Mouse (Mus musculus) adrenal gland, adult 18-20 months (tissue): ENCODE results near the gene Tpgs1. TPM values are rescaled to one million over a fixed set of nuclear protein-coding genes. Genes with fewer than 3 reads are reported as not detected.
A peak's percentile ranks its signal among the peaks of the same experiment; 100 is the strongest.
"Not testable (repeated sequence)": the region's sequence is repeated elsewhere in the genome, so short reads cannot be mapped to it uniquely, and the experiment has no call there.

ENCODE experiments used
- DNase-seq, 2 experiments: peaks; one replicate each; pipeline ENCODE4 v3.0.0; 2021 to 2022; ENCODE audit warnings: low spot score in 2 of 2
- total RNA-seq, 2 experiments: library from RNA; stranded (reverse); gene quantifications; 1 replicate in 1 of 2; 2 replicates in 1 of 2; pipeline ENCODE4 v1.2.3; 2021

The Tpgs1 gene
- total RNA-seq, 2 experiments from 2014 or later = 29.6 to 34.4 TPM

DNA sequence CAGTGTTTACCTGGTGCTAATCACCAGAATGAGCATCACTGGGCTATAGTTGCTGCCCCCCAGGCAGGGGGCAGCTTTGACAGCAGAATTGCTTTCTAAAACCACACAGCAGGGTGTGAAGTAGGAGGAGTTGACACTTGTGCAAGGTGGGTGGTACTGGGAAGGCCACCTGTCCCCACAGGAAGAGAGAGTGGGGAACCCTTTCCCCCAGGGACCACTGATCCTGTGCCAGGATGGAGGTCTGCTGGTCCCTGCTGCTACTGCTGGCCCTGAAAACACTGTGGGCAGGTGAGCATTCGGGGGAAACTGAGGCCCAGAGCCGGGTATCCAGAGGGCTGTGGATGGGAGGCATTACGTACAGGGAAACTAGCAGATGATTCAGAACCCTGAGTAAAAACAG, 20.0 kb downstream of the Tpgs1 start:
- DNase-seq = no peak

DNA sequence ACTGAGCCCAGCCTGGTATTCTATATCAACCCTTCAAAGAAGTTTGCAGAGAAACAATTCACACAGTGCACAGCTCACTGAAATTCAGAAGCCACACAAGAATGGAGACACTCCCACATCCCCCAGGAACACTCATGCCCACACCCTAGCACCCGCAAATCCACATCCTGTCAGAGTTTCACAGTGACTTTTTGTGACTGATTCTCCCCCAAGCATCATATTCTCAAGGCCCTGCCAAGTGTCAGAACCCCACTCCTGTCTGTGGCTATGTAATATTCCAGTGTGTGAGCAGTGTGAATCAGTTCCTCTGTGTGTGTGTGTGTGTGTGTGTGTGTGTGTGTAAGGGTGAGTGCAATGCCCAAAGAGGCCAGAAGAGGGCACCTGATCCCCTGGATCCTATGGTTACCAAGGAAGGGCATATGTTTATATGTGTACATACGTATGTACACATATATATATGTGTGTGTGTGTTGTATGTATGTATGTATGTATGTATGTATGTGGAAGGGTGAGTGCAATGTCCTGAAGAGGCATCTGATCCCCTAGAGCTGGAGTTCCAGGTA, 22.9 kb downstream of the Tpgs1 start:
- DNase-seq = no peak

DNA sequence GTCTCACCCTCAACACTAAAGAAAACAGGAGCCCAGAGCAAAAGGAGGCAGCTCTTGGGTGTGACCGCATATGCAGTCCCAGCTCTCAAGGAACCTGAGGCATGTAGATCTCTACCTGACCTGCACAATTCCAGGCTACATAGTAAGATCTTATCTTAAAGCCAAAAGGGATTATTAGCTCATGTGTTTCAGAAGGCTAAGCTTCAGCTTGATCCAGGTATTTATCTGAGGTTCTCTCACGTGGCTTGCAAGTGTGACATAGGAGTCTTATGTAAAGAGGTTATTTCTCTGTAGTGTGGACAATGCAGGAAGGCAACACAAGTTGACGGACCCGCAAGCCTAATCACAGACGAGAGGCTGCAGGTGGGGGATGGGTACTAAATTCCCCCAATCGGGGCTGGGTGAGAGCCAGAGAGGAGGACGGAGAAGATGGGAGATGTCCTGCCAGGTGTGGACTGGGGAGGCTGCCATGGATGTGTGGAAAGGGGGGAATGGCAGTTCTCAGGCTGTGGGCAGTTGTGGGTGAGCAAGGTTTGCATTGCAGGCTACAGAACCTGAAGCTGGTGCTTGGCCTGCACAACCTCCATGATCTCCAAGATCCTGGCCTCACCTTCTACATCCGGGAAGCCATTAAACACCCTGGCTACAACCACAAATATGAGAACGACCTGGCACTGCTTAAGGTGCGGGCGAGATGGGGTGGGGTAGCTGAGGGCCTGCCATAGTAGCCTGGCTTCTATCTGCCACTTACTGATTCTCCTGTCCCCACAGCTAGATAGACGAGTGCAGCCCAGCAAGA, 24.6 kb downstream of the Tpgs1 start:
- DNase-seq = peak in 1 of 2 experiments; percentile 20

GRCm38 (mm10) chr10:79694379-79694655, 25.1 kb downstream of the Tpgs1 start:
- DNase-seq = no peak

DNA sequence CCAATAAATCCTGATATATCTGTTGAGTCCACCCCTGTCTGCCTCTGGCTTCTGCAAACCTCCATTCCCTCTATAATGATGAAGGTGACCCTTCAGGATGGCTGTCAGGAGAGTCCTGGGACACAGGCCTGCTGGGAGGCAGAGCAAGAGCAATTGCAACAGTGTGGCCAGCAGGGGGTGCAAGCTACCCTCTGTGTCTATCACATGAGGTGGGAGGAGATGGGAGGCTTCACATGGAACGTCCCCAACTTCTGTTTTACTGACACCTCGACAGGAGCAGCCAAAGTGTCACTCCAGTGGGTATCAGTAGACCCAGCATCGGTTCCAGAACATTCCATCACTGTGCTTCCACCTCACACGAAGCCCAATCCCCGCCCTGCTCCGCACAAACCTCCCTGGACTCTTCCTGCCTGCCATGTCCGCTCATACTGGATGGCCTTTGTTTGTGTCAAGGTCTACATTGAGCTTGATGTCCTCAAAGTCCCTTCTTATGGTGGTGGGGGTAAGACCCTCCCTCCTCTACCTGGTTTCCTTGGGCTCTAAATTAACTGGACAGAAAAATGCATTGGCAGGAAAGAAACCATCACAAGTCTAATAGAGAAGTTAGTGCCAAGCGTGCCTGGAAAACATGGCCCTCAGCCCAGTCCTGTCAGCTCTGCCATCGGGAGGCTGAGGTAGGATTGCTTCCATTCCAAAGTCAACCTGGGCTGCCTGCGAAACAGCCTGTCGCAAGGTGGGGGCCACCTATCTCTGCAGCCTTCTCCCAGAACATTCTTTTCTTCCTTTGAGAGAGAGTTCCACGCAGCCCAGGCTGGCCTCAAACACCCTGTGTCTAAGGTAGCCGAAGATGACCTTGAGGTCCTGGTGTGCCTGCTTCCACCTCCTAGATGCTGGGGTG, 26.3 kb downstream of the Tpgs1 start:
- peak; percentile 69 to 78 for DNase-seq

- DNase-seq = no peak
These were observed 27.0 kb downstream of the Tpgs1 start for GRCm38 (mm10) chr10:79696129-79696651.

DNA sequence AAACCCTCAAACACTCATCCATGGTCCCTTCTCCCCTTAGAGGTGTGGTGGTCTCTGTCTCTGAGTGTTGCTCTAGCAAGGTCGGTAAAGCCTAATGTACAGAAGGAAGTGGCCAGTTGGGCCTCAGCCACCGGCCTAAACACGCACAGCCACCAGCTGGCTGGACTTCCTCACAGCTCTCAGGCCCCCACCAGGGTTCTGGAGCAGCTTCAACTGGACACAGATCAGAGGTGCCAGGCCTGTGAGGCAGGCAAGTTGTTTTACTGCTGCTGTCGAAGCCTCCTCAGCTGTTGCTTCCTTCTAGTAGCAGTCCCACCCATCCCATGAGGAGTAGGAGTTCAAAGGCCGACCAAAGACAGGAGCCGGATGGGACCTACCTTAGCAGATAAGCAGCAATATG, 28.7 kb downstream of the Tpgs1 start:
- no peak for DNase-seq

DNA sequence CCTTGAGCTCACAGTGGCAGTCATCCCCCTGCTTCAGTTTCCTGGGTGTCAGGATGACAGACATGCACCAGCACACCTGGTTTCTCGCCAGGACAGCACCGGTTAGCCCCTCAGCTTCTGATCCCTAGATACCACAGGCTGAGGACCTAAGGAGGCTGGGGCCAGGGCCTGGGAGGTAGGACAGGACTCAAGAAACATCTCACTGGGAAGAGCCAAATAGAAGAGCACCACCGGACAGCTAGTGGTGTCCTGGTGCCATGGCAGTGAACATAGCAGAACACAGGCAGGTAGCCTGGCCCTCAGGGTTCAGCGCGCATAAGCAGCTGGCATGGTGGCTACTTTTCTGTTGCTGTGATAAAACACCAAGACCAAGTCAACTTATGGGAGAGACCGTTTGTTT, 29.3 kb downstream of the Tpgs1 start:
- DNase-seq = no peak

DNA sequence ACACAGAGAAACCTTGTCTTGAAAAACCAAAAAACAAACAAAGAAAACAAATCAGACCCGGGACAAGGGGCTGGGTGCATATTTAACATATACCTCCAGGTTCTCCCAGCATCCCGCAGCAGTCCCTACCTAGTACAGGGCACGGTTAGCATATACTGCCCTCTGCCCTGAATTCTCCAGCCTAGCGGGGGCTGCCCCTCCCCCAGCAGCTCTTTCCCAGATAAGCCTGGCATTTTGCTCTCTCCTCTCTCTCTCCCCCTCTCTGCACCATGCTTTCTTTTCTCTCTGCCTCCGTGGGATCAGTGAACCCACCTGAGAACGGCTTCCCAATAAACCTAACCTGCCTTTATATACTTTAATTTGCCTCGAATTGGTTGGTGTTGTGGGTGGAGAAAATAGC, 31.5 kb downstream of the Tpgs1 start:
- no peak for DNase-seq

- no peak for DNase-seq
These were observed 32.4 kb downstream of the Tpgs1 start for GRCm38 (mm10) chr10:79701443-79702129.

DNA sequence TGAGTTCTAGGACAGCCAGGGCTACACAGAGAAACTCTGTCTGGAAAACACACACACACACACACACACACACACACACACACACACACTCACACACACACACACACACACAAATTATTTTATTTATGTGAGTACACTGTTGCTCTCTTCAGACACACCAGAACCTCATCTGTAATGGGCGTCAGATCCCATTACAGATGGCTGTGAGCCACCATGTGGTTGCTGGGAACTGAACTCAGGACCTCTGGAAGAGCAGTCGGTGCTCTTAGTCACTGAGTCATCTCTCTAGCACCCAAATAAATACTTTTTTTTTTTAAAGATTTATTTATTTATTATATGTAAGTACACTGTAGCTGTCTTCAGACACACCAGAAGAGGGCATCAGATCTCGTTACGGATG, 33.8 kb downstream of the Tpgs1 start:
- DNase-seq = not testable (repeated sequence)

GRCm38 (mm10) chr10:79703541-79703940, 34.4 kb downstream of the Tpgs1 start:
- DNase-seq = no peak

- peak; percentile 97 for DNase-seq
These were observed 35.1 kb downstream of the Tpgs1 start, which contains the start of gene Bsg for GRCm38 (mm10) chr10:79704065-79704969. Bsg (plus strand) TSS chr10:79704491.

DNA sequence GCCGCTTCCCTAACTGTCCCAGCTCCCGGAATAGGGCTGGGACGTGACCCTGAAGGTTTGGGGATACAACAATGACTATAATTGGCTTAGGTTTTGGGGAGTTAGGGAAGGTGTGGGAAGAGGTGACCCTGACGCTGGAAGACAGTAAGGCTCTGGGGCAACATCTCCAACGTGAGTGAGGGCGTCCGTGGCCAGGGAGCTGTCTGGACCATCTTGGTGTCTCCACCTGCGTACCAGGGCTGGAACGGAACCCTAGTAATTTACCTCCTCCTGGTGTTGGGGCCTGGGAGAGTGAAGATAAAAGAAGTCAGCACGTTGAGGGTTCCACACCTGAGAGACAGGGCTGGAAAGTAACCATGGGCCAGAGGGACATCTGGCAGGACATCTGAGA, 35.8 kb downstream of the Tpgs1 start:
- DNase-seq = no peak

DNA sequence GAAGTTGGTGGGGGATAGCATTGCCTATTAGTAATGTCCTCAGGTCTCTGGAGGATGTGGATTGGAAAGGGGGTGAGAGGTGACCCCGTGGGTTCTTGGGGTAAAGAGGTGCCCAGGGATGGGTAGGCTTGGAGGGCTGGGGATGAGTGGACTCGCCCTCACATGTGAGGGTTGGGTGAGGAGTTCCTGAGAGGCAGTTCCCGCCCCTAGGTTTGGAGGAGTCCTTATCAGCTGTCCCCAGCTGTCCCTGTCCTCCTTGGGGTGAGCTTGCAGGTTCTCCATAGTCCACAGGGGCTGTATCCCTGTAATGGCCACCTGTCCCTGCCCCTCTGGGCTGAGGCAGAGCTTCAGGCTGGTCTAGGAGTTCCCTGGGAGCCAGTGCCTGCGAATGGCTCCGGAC, 36.8 kb downstream of the Tpgs1 start:
- no peak for DNase-seq

- no peak for DNase-seq
These were observed 37.4 kb downstream of the Tpgs1 start for GRCm38 (mm10) chr10:79706406-79707094.

DNA sequence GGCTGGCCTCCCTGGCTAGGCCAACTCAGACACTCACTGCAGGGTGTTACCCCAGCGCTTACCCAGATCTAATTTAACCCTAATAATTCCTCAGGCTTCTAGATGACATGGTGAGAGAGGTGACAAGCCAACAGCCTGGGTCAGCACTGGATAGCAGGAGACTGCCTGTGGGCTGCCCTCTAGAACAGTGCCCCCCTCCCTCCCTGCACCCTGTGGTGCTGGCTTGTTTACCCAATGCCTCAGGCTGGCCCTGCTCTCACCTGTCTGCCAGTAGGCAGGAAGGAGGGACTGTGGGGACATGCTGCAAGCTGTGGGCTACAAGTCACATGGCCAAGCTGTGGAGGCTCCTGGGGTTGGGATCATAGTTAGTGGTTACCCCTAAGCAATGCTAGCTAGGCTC, 38.0 kb downstream of the Tpgs1 start:
- no peak for DNase-seq

DNA sequence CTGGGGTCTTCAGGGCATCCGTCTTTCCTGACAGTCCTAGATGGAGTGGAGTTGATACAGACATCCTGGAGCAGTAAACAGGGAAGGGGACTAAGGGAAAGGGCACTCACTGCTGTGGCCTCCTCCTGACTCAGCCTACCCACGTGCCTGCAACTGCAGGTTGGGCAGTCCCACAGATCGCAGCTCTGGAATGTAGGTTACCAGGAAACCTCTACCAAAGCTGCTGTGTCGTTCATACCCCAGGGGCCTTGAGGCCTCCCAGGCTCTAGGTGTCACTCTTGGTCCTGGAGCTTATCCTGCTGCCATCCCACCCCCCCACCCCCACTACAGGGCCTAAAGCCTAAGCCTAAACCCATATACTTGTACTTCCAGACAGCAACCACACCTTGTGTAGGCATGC, 38.6 kb downstream of the Tpgs1 start:
- no peak for DNase-seq

- DNase-seq = no peak
These were observed 39.5 kb downstream of the Tpgs1 start for GRCm38 (mm10) chr10:79708668-79709067.

- DNase-seq = no peak
These were observed 40.1 kb downstream of the Tpgs1 start for GRCm38 (mm10) chr10:79709307-79709706.
